Mouse (Mus musculus) brain, embryonic 14.5 days (tissue): ENCODE results near the gene Cflar. TPM values are rescaled to one million over a fixed set of nuclear protein-coding genes. Genes with fewer than 3 reads are reported as not detected.

ENCODE experiments used
- DNase-seq: peaks from one replicate; pipeline ENCODE4 v3.0.0-alpha.2; 2011; ENCODE audit warnings: low read depth
- CTCF ChIP-seq: fragments of 200-500 bp; IDR thresholded peaks from 2 replicates; pipeline ENCODE4 v1.5.1; 2012; ENCODE audit warnings: inconsistent platforms, mild to moderate bottlenecking, moderate library complexity, borderline replicate concordance; ENCODE audit not compliant: insufficient read depth, insufficient read length; ENCODE audit errors: extremely low read depth
- POLR2A ChIP-seq: fragments of 200-500 bp; IDR thresholded peaks from 2 replicates; pipeline ENCODE4 v1.6.1; 2012; ENCODE audit warnings: mild to moderate bottlenecking, inconsistent platforms, borderline replicate concordance; ENCODE audit not compliant: poor library complexity, insufficient read depth, insufficient read length, severe bottlenecking; ENCODE audit errors: extremely low read depth
- polyA plus RNA-seq: library from polyadenylated mRNA; depleted of rRNA; stranded (reverse); fragments of >200 nt; gene quantifications from 2 replicates; pipeline ENCODE4 v1.2.3, GENCODE M21; 2012

Gene Cflar
- polyA plus RNA-seq, 1 experiment, result 12.3 TPM

- DNase-seq, result no peak
- TF ChIP-seq CTCF, result no peak
- no peak for TF ChIP-seq POLR2A
Measured at GRCm38 (mm10) chr1:58716162-58716882, 5.0 kb downstream of the Cflar start.

GRCm38 (mm10) chr1:58716883-58717220 lies 5.5 kb downstream of the Cflar start:
- no peak for TF ChIP-seq CTCF
- TF ChIP-seq POLR2A, result no peak
- no peak for DNase-seq

GRCm38 (mm10) chr1:58717589-58718270 lies 6.4 kb downstream of the Cflar start:
- TF ChIP-seq CTCF (no peak), POLR2A (no peak)
- DNase-seq, result no peak

GRCm38 (mm10) chr1:58719356-58719945 lies 8.1 kb downstream of the Cflar start:
- TF ChIP-seq POLR2A (no peak), CTCF (no peak)
- no peak for DNase-seq

GRCm38 (mm10) chr1:58720090-58720489 lies 8.8 kb downstream of the Cflar start:
- DNase-seq, result no peak
- TF ChIP-seq POLR2A (no peak), CTCF (no peak)

GRCm38 (mm10) chr1:58720988-58721387 lies 9.7 kb downstream of the Cflar start:
- TF ChIP-seq POLR2A (no peak), CTCF (no peak)
- no peak for DNase-seq

- TF ChIP-seq POLR2A (no peak), CTCF (no peak)
- no peak for DNase-seq
Measured at GRCm38 (mm10) chr1:58722115-58722938, 11.0 kb downstream of the Cflar start.

- no peak for TF ChIP-seq POLR2A
- no peak for TF ChIP-seq CTCF
- DNase-seq, result no peak
Measured at GRCm38 (mm10) chr1:58723062-58723808, 11.9 kb downstream of the Cflar start.

GRCm38 (mm10) chr1:58723809-58724405 lies 12.6 kb downstream of the Cflar start:
- DNase-seq, result peak; percentile 15
- no peak for TF ChIP-seq CTCF
- TF ChIP-seq POLR2A, result no peak

GRCm38 (mm10) chr1:58724533-58724932 lies 13.2 kb downstream of the Cflar start:
- peak; percentile 29 for DNase-seq
- TF ChIP-seq CTCF, result no peak
- no peak for TF ChIP-seq POLR2A
